Mouse (Mus musculus) intestine, embryonic 14.5 days (tissue): ENCODE results near the gene Dok5. TPM values are rescaled to one million over a fixed set of nuclear protein-coding genes. Genes with fewer than 3 reads are reported as not detected.

Experiments
- ATAC-seq: fragments of 200-750 bp; cut with Nextera tagmentation; replicated peaks from 2 replicates; pipeline ENCODE4 v1.8.0; 2017; ENCODE audit warnings: low read depth, moderate number of reproducible peaks, moderate TSS enrichment, moderate library complexity; ENCODE audit not compliant: low FRiP score, low TSS enrichment
- DNase-seq: peaks from one replicate; pipeline ENCODE4 v3.0.0-alpha.2; 2018; ENCODE audit warnings: low spot score
- H3K27ac ChIP-seq: fragments of 300-500 bp; sonication (generic); 2 replicates; pipeline ENCODE4 v1.5.1; 2014; ENCODE audit warnings: low read depth, mild to moderate bottlenecking, control low read depth
- H3K27me3 ChIP-seq: fragments of 300-500 bp; sonication (generic); replicated peaks from 2 replicates; pipeline ENCODE4 v1.6.1; 2014; ENCODE audit warnings: low read length, control low read depth; ENCODE audit not compliant: control insufficient read depth, insufficient read depth
- H3K36me3 ChIP-seq: fragments of 300-500 bp; sonication (generic); 2 replicates; pipeline ENCODE4 v1.6.1; 2014; ENCODE audit warnings: low read length, control low read depth; ENCODE audit not compliant: control insufficient read depth, insufficient read depth
- H3K4me1 ChIP-seq: fragments of 300-500 bp; sonication (generic); replicated peaks from 2 replicates; pipeline ENCODE4 v1.6.1; 2014; ENCODE audit warnings: low read length, control low read depth, mixed read lengths; ENCODE audit not compliant: control insufficient read depth, insufficient read depth
- H3K4me2 ChIP-seq: fragments of 300-500 bp; sonication (generic); 2 replicates; pipeline ENCODE4 v1.6.1; 2014; ENCODE audit warnings: low read length
- H3K4me3 ChIP-seq: fragments of 300-500 bp; sonication (generic); 2 replicates; pipeline ENCODE4 v1.5.1; 2014; ENCODE audit warnings: low read depth, low read length, control low read depth, mixed read lengths
- H3K9ac ChIP-seq: fragments of 300-500 bp; sonication (generic); 2 replicates; pipeline ENCODE4 v1.6.1; 2014; ENCODE audit warnings: mild to moderate bottlenecking, low read length
- H3K9me3 ChIP-seq: fragments of 300-500 bp; sonication (generic); 2 replicates; pipeline ENCODE4 v1.6.1; 2016; ENCODE audit warnings: low read length, control low read depth; ENCODE audit not compliant: control insufficient read depth
- WGBS: fragments of 180-500 bp; shearing (Covaris S2); extraction: QIAGEN DNeasy Blood & Tissue Kit; methylation state at CpG from one replicate; pipeline ENCODE4 v1.1.7; 2014; 5-methylcytosine and 5-hydroxymethylcytosine counted together
- polyA plus RNA-seq: library from polyadenylated mRNA; unstranded; fragments of >200 nt; fragmentation: Nextera tagmentation; extraction: Ambion mirVana; gene quantifications from 2 replicates; pipeline ENCODE4 v1.2.1, GENCODE M21; 2014

Gene Dok5
- polyA plus RNA-seq, 1 experiment from 2014 or later: 1.6 TPM

GRCm38 (mm10) chr2:170852337-170852736 lies 120.7 kb downstream of the Dok5 start:
- H3K27me3 ChIP-seq: no peaks in the 10 kb centered on the region
- DNase-seq: no peak

GRCm38 (mm10) chr2:170855210-170855609 lies 123.6 kb downstream of the Dok5 start:
- Histone ChIP-seq H3K4me2 (no peak overlapping the region), H3K27me3 (no peaks in the 10 kb centered on the region), H3K27ac (no peak overlapping the region), H3K4me3 (no peak overlapping the region), H3K9ac (no peak overlapping the region), H3K36me3 (no peaks in the 10 kb centered on the region), H3K4me1 (0 out of 2 replicates have a peak, but pooled peaks cover 3% of the 10 kb centered on the region), H3K9me3 (peaks cover 3% of the 10 kb centered on the region; the same call in 1 of the 2 replicates)
- 69% methylated on average over 3 of the region's 3 CpGs for WGBS
- ATAC-seq (no peak), DNase-seq (no peak)

More at GRCm38 (mm10) chr2:170852337-170852736, 120.7 kb downstream of the Dok5 start:
- no peak overlapping the region for H3K4me3 ChIP-seq
- H3K4me2 ChIP-seq: no peak overlapping the region
- WGBS: 85% methylated on average over 6 of the region's 6 CpGs
- H3K36me3 ChIP-seq: no peaks in the 10 kb centered on the region
- no peak overlapping the region for H3K27ac ChIP-seq
- H3K9ac ChIP-seq: no peak overlapping the region
- 0 out of 2 replicates have a peak, but pooled peaks cover 3% of the 10 kb centered on the region for H3K4me1 ChIP-seq
- H3K9me3 ChIP-seq: peaks cover 6% of the 10 kb centered on the region; the same call in 1 of the 2 replicates
- no peak for ATAC-seq

- Histone ChIP-seq H3K27me3 (no peaks in the 10 kb centered on the region), H3K4me2 (no peak overlapping the region), H3K9ac (no peak overlapping the region), H3K36me3 (no peaks in the 10 kb centered on the region), H3K4me1 (0 out of 2 replicates have a peak, but pooled peaks cover 3% of the 10 kb centered on the region), H3K9me3 (no peaks in the 10 kb centered on the region), H3K27ac (no peak overlapping the region), H3K4me3 (no peak overlapping the region)
- ATAC-seq (no peak), DNase-seq (no peak)
- WGBS: 43% methylated on average over 5 of the region's 5 CpGs
Observed at GRCm38 (mm10) chr2:170856085-170856484, 124.5 kb downstream of the Dok5 start.

- no peak for ATAC-seq
- H3K4me3 ChIP-seq: no peak overlapping the region
- WGBS: 56% methylated on average over 7 of the region's 7 CpGs
- no peak for DNase-seq
- no peak overlapping the region for H3K9ac ChIP-seq
- no peaks in the 10 kb centered on the region for H3K9me3 ChIP-seq
- no peak overlapping the region for H3K4me2 ChIP-seq
- H3K36me3 ChIP-seq: no peaks in the 10 kb centered on the region
- 0 out of 2 replicates have a peak, but pooled peaks cover 3% of the 10 kb centered on the region for H3K4me1 ChIP-seq
- H3K27ac ChIP-seq: no peak overlapping the region
- no peaks in the 10 kb centered on the region for H3K27me3 ChIP-seq
Observed at GRCm38 (mm10) chr2:170857507-170857906, 125.9 kb downstream of the Dok5 start.

GRCm38 (mm10) chr2:170858640-170859039 lies 127.0 kb downstream of the Dok5 start:
- DNase-seq: no peak
- Histone ChIP-seq H3K4me1 (0 out of 2 replicates have a peak, but pooled peaks cover 3% of the 10 kb centered on the region), H3K36me3 (no peaks in the 10 kb centered on the region), H3K4me3 (no peak overlapping the region), H3K27ac (no peak overlapping the region), H3K9me3 (no peaks in the 10 kb centered on the region), H3K9ac (no peak overlapping the region), H3K27me3 (no peaks in the 10 kb centered on the region), H3K4me2 (no peak overlapping the region)
- no peak for ATAC-seq
- WGBS: 42% methylated on average over 3 of the region's 3 CpGs

GRCm38 (mm10) chr2:170860576-170860975 lies 129.0 kb downstream of the Dok5 start:
- H3K9me3 ChIP-seq: no peaks in the 10 kb centered on the region
- no peak overlapping the region for H3K27ac ChIP-seq
- no peak for DNase-seq
- 55% methylated on average over 4 of the region's 4 CpGs for WGBS
- ATAC-seq: no peak
- H3K36me3 ChIP-seq: no peaks in the 10 kb centered on the region
- H3K27me3 ChIP-seq: no peaks in the 10 kb centered on the region
- 0 out of 2 replicates have a peak, but pooled peaks cover 3% of the 10 kb centered on the region for H3K4me1 ChIP-seq
- no peak overlapping the region for H3K4me2 ChIP-seq
- H3K4me3 ChIP-seq: no peak overlapping the region
- H3K9ac ChIP-seq: no peak overlapping the region

- Histone ChIP-seq H3K9ac (no peak overlapping the region), H3K4me1 (no peaks in the 10 kb centered on the region), H3K4me3 (no peak overlapping the region), H3K4me2 (no peak overlapping the region), H3K27ac (no peak overlapping the region), H3K9me3 (no peaks in the 10 kb centered on the region), H3K36me3 (no peaks in the 10 kb centered on the region), H3K27me3 (no peaks in the 10 kb centered on the region)
- WGBS: 49% methylated on average over 9 of the region's 9 CpGs
- no peak for DNase-seq
- no peak for ATAC-seq
Observed at GRCm38 (mm10) chr2:170862799-170863198, 131.2 kb downstream of the Dok5 start.

- Histone ChIP-seq H3K27ac (no peak overlapping the region), H3K27me3 (no peaks in the 10 kb centered on the region), H3K9ac (no peak overlapping the region), H3K4me3 (no peak overlapping the region), H3K4me1 (no peaks in the 10 kb centered on the region), H3K4me2 (no peak overlapping the region), H3K36me3 (no peaks in the 10 kb centered on the region), H3K9me3 (no peaks in the 10 kb centered on the region)
- ATAC-seq (no peak), DNase-seq (no peak)
- WGBS: 93% methylated on average over 10 of the region's 10 CpGs
Observed at GRCm38 (mm10) chr2:170863201-170863600, 131.6 kb downstream of the Dok5 start.

GRCm38 (mm10) chr2:170864043-170864442 lies 132.4 kb downstream of the Dok5 start:
- Histone ChIP-seq H3K4me2 (no peak overlapping the region), H3K9me3 (no peaks in the 10 kb centered on the region), H3K9ac (no peak overlapping the region), H3K27me3 (no peaks in the 10 kb centered on the region), H3K27ac (no peak overlapping the region), H3K36me3 (no peaks in the 10 kb centered on the region), H3K4me1 (no peaks in the 10 kb centered on the region), H3K4me3 (no peak overlapping the region)
- DNase-seq (no peak), ATAC-seq (no peak)
- 81% methylated on average over 5 of the region's 5 CpGs for WGBS
